Mouse (Mus musculus) liver, postnatal 0 days (tissue): ENCODE measurements at regions not wholly inside any gene's neighbourhood (a gene's known extent, or its start where the extent isn't known, plus 50 kb on each side); places are given as distances from the start of the nearest gene placed in this dataset.

ENCODE experiments used
- CTCF ChIP-seq: sonication (generic); IDR thresholded peaks from 2 replicates; pipeline ENCODE4 v1.5.1; 2016; ENCODE audit warnings: antibody characterized with exemption, low read depth
- EP300 ChIP-seq: IDR thresholded peaks from 2 replicates; pipeline ENCODE4 v1.6.1; 2016; ENCODE audit warnings: antibody characterized with exemption, low read depth, mild to moderate bottlenecking

GRCm38 (mm10) chr16:71709684-71710083, 598.4 kb upstream of the Robo1 start:
- no peak for TF ChIP-seq EP300
- TF ChIP-seq CTCF: no peak
